Mouse (Mus musculus): ENCODE measurements around the gene Taf6l.

GRCm38 (mm10) chr19:8747368-8747767, 38.8 kb downstream of the Taf6l start:
- TF ChIP-seq GATA1 (IDR thresholded peaks at IDR 0.05; ENCODE audit: borderline replicate concordance, low read length): no peak
- TF ChIP-seq FLI1 (IDR thresholded peaks at IDR 0.05; ENCODE audit: low read length): no peak
